Mouse (Mus musculus): Measurements from ENCODE around the gene March7. TPM values are rescaled to one million over a fixed set of nuclear protein-coding genes. Genes with fewer than 3 reads are reported as not detected.

Gene March7
- polyA plus RNA-seq, 1 experiment from 2014 or later = 53.5 TPM

GRCm38 (mm10) chr2:60175078-60175477 is 34.6 kb upstream of the March7 start:
- Histone ChIP-seq H3K9ac (ENCODE audit: low read length) (no peak overlapping the region), H3K4me1 (ENCODE audit: control insufficient read depth, insufficient read depth, low read length) (no peaks in the 10 kb centered on the region), H3K27me3 (ENCODE audit: control insufficient read depth, insufficient read depth, low read length) (no peaks in the 10 kb centered on the region), H3K9me3 (replicated peaks; ENCODE audit: control insufficient read depth, low read length) (peaks cover 3% of the 10 kb centered on the region; the same call in 1 of the 2 replicates), H3K4me2 (ENCODE audit: low read depth, low read length) (no peak overlapping the region), H3K36me3 (ENCODE audit: control insufficient read depth, insufficient read depth) (no peaks in the 10 kb centered on the region), H3K27ac (ENCODE audit: low read length) (no peak overlapping the region), H3K4me3 (ENCODE audit: low read length) (no peak overlapping the region)
- WGBS = 85% methylated on average over 3 of the region's 4 CpGs
- ATAC-seq (replicated peaks; ENCODE audit: extremely low read depth, insufficient read depth, low FRiP score) = no peak

- no peak for ATAC-seq (replicated peaks; ENCODE audit: extremely low read depth, insufficient read depth, low FRiP score)
- 77% methylated on average over 5 of the region's 5 CpGs for WGBS
- H3K9ac ChIP-seq (ENCODE audit: low read length) = no peak overlapping the region
- H3K4me3 ChIP-seq (ENCODE audit: low read length) = no peak overlapping the region
- H3K27me3 ChIP-seq (ENCODE audit: control insufficient read depth, insufficient read depth, low read length) = no peaks in the 10 kb centered on the region
- no peaks in the 10 kb centered on the region for H3K4me1 ChIP-seq (ENCODE audit: control insufficient read depth, insufficient read depth, low read length)
- H3K36me3 ChIP-seq (ENCODE audit: control insufficient read depth, insufficient read depth) = no peaks in the 10 kb centered on the region
- peaks cover 3% of the 10 kb centered on the region; the same call in 1 of the 2 replicates for H3K9me3 ChIP-seq (replicated peaks; ENCODE audit: control insufficient read depth, low read length)
- no peak overlapping the region for H3K4me2 ChIP-seq (ENCODE audit: low read depth, low read length)
- no peak overlapping the region for H3K27ac ChIP-seq (ENCODE audit: low read length)
These were observed 33.6 kb upstream of the March7 start for GRCm38 (mm10) chr2:60176087-60176486.

- Histone ChIP-seq H3K4me1 (ENCODE audit: control insufficient read depth, insufficient read depth, low read length) (no peaks in the 10 kb centered on the region), H3K27ac (ENCODE audit: low read length) (no peak overlapping the region), H3K36me3 (ENCODE audit: control insufficient read depth, insufficient read depth) (no peaks in the 10 kb centered on the region), H3K9ac (ENCODE audit: low read length) (no peak overlapping the region), H3K4me3 (ENCODE audit: low read length) (no peak overlapping the region), H3K4me2 (ENCODE audit: low read depth, low read length) (no peak overlapping the region), H3K9me3 (replicated peaks; ENCODE audit: control insufficient read depth, low read length) (peaks cover 3% of the 10 kb centered on the region; the same call in 1 of the 2 replicates), H3K27me3 (ENCODE audit: control insufficient read depth, insufficient read depth, low read length) (no peaks in the 10 kb centered on the region)
- 86% methylated on average over 3 of the region's 3 CpGs for WGBS
- no peak for ATAC-seq (replicated peaks; ENCODE audit: extremely low read depth, insufficient read depth, low FRiP score)
These were observed 32.2 kb upstream of the March7 start for GRCm38 (mm10) chr2:60177490-60177889.

- H3K4me3 ChIP-seq (ENCODE audit: low read length) = no peak overlapping the region
- H3K27ac ChIP-seq (ENCODE audit: low read length) = no peak overlapping the region
- H3K9ac ChIP-seq (ENCODE audit: low read length) = no peak overlapping the region
- H3K9me3 ChIP-seq (replicated peaks; ENCODE audit: control insufficient read depth, low read length) = no peaks in the 10 kb centered on the region
- no peak for ATAC-seq (replicated peaks; ENCODE audit: extremely low read depth, insufficient read depth, low FRiP score)
- 53% methylated on average over 2 of the region's 2 CpGs for WGBS
- no peak overlapping the region for H3K4me2 ChIP-seq (ENCODE audit: low read depth, low read length)
- no peaks in the 10 kb centered on the region for H3K36me3 ChIP-seq (ENCODE audit: control insufficient read depth, insufficient read depth)
- H3K27me3 ChIP-seq (ENCODE audit: control insufficient read depth, insufficient read depth, low read length) = no peaks in the 10 kb centered on the region
- H3K4me1 ChIP-seq (ENCODE audit: control insufficient read depth, insufficient read depth, low read length) = no peaks in the 10 kb centered on the region
These were observed 28.0 kb upstream of the March7 start for GRCm38 (mm10) chr2:60181696-60182095.

- Histone ChIP-seq H3K4me1 (ENCODE audit: control insufficient read depth, insufficient read depth, low read length) (no peaks in the 10 kb centered on the region), H3K4me3 (ENCODE audit: low read length) (no peak overlapping the region), H3K27ac (ENCODE audit: low read length) (no peak overlapping the region), H3K9ac (ENCODE audit: low read length) (no peak overlapping the region), H3K36me3 (ENCODE audit: control insufficient read depth, insufficient read depth) (no peaks in the 10 kb centered on the region), H3K27me3 (ENCODE audit: control insufficient read depth, insufficient read depth, low read length) (no peaks in the 10 kb centered on the region), H3K4me2 (ENCODE audit: low read depth, low read length) (no peak overlapping the region), H3K9me3 (replicated peaks; ENCODE audit: control insufficient read depth, low read length) (no peaks in the 10 kb centered on the region)
- WGBS = 61% methylated on average over 1 of the region's 1 CpGs
- no peak for ATAC-seq (replicated peaks; ENCODE audit: extremely low read depth, insufficient read depth, low FRiP score)
These were observed 12.8 kb upstream of the March7 start for GRCm38 (mm10) chr2:60196841-60197240.

DNA sequence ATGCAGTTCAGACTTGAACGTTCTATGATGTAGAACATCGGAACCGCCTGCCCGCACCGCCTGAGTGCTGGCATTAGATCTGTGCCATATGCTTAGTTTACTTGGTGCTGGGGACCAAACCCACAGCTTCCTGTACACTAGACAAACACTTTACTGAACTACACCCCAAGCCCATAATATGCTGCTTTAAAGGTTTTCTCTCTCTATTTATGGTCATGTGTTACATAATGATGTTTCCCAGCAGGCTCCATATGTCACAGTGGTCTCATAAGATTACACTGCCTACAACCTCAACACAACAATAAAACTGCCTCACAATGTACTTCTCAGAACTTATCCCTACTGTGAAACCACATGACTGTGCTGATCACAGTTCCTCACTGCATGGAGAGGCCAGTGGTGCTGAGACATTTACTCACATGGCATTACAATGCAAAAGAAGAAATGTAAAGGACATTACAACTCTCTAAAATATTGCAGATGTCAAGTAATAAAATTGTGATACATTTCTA is 9.6 kb upstream of the March7 start:
- Histone ChIP-seq H3K4me2 (ENCODE audit: low read depth, low read length) (no peak overlapping the region), H3K4me1 (ENCODE audit: control insufficient read depth, insufficient read depth, low read length) (no peaks in the 10 kb centered on the region), H3K4me3 (ENCODE audit: low read length) (no peak overlapping the region), H3K9me3 (replicated peaks; ENCODE audit: control insufficient read depth, low read length) (no peaks in the 10 kb centered on the region), H3K27me3 (ENCODE audit: control insufficient read depth, insufficient read depth, low read length) (no peaks in the 10 kb centered on the region), H3K27ac (ENCODE audit: low read length) (no peak overlapping the region), H3K36me3 (ENCODE audit: control insufficient read depth, insufficient read depth) (peaks cover 2% of the 10 kb centered on the region; the same call in 1 of the 2 replicates), H3K9ac (ENCODE audit: low read length) (no peak overlapping the region)
- WGBS = 95% methylated on average over 5 of the region's 5 CpGs
- no peak for ATAC-seq (replicated peaks; ENCODE audit: extremely low read depth, insufficient read depth, low FRiP score)

GRCm38 (mm10) chr2:60200667-60201066 is 9.0 kb upstream of the March7 start:
- Histone ChIP-seq H3K27ac (ENCODE audit: low read length) (no peak overlapping the region), H3K4me3 (ENCODE audit: low read length) (no peak overlapping the region), H3K36me3 (ENCODE audit: control insufficient read depth, insufficient read depth) (peaks cover 7% of the 10 kb centered on the region; the same call in 1 of the 2 replicates), H3K4me1 (ENCODE audit: control insufficient read depth, insufficient read depth, low read length) (no peaks in the 10 kb centered on the region), H3K9me3 (replicated peaks; ENCODE audit: control insufficient read depth, low read length) (no peaks in the 10 kb centered on the region), H3K9ac (ENCODE audit: low read length) (no peak overlapping the region), H3K4me2 (ENCODE audit: low read depth, low read length) (no peak overlapping the region), H3K27me3 (ENCODE audit: control insufficient read depth, insufficient read depth, low read length) (no peaks in the 10 kb centered on the region)
- no peak for ATAC-seq (replicated peaks; ENCODE audit: extremely low read depth, insufficient read depth, low FRiP score)
- 58% methylated on average over 8 of the region's 8 CpGs for WGBS

DNA sequence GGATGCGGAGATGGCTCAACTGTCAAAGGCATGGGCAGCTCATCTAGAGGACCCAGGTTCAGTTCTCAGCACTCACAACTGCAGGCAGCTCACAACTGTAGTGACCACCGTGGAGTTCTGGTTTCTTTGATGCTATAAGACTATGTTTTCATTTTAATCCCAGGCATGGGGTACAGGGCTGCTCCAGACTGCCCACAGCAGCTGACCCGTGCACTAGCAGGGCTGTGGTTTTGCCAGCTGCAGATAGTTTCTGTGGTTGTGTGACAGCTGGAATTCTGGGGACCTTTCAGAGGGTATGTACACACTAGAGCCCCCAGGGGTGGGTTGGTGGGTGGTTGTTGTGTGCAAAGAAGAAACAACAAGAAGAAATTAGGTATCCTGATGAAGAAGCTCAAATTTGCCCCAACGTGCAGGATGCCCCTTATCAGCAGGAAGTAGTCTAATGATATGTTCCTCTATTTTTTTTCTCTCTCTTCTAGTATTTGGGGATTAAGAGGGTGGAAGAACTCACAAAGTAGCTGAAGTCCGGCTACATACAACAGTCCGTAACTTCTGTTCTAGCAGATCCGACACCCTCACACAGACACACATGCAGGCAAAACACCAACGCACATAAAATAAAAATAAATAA is 6.7 kb upstream of the March7 start:
- no peaks in the 10 kb centered on the region for H3K9me3 ChIP-seq (replicated peaks; ENCODE audit: control insufficient read depth, low read length)
- H3K36me3 ChIP-seq (ENCODE audit: control insufficient read depth, insufficient read depth) = peaks cover 12% of the 10 kb centered on the region; the same call in 1 of the 2 replicates
- no peak for ATAC-seq (replicated peaks; ENCODE audit: extremely low read depth, insufficient read depth, low FRiP score)
- no peak overlapping the region for H3K4me2 ChIP-seq (ENCODE audit: low read depth, low read length)
- WGBS = 81% methylated on average over 8 of the region's 8 CpGs
- no peak overlapping the region for H3K27ac ChIP-seq (ENCODE audit: low read length)
- H3K27me3 ChIP-seq (ENCODE audit: control insufficient read depth, insufficient read depth, low read length) = no peaks in the 10 kb centered on the region
- H3K9ac ChIP-seq (ENCODE audit: low read length) = no peak overlapping the region
- no peak overlapping the region for H3K4me3 ChIP-seq (ENCODE audit: low read length)
- H3K4me1 ChIP-seq (ENCODE audit: control insufficient read depth, insufficient read depth, low read length) = peaks cover 4% of the 10 kb centered on the region

DNA sequence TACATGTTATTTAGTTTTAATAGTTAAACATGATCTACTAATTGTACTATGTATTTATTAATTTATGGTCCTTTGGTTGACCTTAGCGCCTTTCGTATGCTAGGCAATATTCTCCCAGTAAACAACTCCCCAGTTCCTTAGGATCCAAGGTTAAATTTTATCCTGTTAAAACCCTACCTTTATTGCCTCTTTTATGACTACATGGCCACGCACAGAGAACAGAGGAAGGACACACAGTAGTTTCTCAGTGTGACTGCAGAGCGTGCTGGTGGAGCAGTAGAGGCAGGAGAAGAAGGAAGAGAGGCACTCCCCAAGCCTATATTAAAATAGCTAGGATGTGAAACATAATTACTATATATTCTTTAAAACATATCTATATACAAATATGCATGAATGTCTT is 6.0 kb upstream of the March7 start:
- peaks cover 8% of the 10 kb centered on the region for H3K4me1 ChIP-seq (ENCODE audit: control insufficient read depth, insufficient read depth, low read length)
- H3K36me3 ChIP-seq (ENCODE audit: control insufficient read depth, insufficient read depth) = peaks cover 12% of the 10 kb centered on the region; the same call in 1 of the 2 replicates
- H3K9ac ChIP-seq (ENCODE audit: low read length) = no peak overlapping the region
- no peak overlapping the region for H3K4me3 ChIP-seq (ENCODE audit: low read length)
- no peak for ATAC-seq (replicated peaks; ENCODE audit: extremely low read depth, insufficient read depth, low FRiP score)
- no peak overlapping the region for H3K27ac ChIP-seq (ENCODE audit: low read length)
- no peak overlapping the region for H3K4me2 ChIP-seq (ENCODE audit: low read depth, low read length)
- no peaks in the 10 kb centered on the region for H3K27me3 ChIP-seq (ENCODE audit: control insufficient read depth, insufficient read depth, low read length)
- no peaks in the 10 kb centered on the region for H3K9me3 ChIP-seq (replicated peaks; ENCODE audit: control insufficient read depth, low read length)
- 98% methylated on average over 4 of the region's 4 CpGs for WGBS
